Mouse (Mus musculus): ENCODE measurements at regions not wholly inside any gene's neighbourhood (a gene's known extent, or its start where the extent isn't known, plus 50 kb on each side); places are given as distances from the start of the nearest gene placed in this dataset.
"Not testable (repeated sequence)": the region's sequence is repeated elsewhere in the genome, so short reads cannot be mapped to it uniquely, and the experiment has no call there.

- TF ChIP-seq GATA1 (IDR thresholded peaks at IDR 0.05; ENCODE audit: borderline replicate concordance, low read length); FLI1 (IDR thresholded peaks at IDR 0.05; ENCODE audit: low read length): not testable (repeated sequence)
Measured at GRCm38 (mm10) chr16:30195859-30196258, 71.4 kb downstream of the Cpn2 start.

Measured in megakaryocyte, embryonic 14.5 days (primary cell).